Mouse (Mus musculus) kidney, adult 11 months (tissue): Measurements from ENCODE around the gene Akr7a5.

Source experiments
- DNase-seq: peaks from one replicate; pipeline ENCODE4 v3.0.0; 2022

The Akr7a5 gene

DNA sequence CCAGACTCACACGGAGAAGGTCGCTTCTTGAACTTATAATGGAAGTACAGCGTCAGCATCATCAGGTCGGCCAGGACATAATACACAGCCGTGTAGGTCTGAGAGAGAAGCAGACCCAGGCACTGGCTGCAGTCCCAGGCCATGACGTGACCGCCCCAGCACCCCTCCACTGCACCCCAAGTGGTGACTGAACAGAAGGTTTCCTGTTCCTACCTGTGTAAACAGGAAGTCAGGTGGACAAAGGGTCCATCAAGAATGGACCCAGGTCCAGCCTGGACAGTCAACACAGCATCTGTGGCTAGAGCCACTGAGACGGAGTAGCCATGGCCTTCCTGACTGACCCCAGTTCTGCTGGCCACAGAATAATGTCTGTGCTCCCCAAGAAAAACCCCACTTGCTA, 8.8 kb upstream of the Akr7a5 start:
- DNase-seq, result peak; percentile 53

DNA sequence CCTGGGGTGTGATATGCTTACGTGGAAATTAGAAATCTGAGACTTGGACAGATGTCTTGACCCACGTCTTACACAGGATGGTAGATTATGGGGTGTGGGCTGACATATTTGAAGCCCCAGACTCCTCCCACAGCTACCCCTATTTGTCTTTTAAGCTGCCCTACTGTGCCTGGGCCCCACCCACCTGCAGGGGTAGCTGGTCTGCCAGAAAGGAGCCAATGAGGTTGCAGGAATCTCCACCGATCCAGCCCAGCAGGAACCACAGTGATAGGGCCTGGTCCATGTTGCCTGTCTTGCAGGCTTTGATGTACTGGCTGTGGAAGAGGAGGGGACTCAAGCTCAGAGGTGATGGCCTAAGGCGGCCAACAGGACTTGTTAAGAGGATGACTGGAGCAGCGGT, 8.3 kb upstream of the Akr7a5 start:
- no peak for DNase-seq

GRCm38 (mm10) chr4:139305521-139305920, 5.0 kb upstream of the Akr7a5 start:
- DNase-seq, result no peak

GRCm38 (mm10) chr4:139307916-139308315, 2.6 kb upstream of the Akr7a5 start:
- DNase-seq, result peak; percentile 70

GRCm38 (mm10) chr4:139309651-139310050, 893 bp upstream of the Akr7a5 start:
- no peak for DNase-seq

DNA sequence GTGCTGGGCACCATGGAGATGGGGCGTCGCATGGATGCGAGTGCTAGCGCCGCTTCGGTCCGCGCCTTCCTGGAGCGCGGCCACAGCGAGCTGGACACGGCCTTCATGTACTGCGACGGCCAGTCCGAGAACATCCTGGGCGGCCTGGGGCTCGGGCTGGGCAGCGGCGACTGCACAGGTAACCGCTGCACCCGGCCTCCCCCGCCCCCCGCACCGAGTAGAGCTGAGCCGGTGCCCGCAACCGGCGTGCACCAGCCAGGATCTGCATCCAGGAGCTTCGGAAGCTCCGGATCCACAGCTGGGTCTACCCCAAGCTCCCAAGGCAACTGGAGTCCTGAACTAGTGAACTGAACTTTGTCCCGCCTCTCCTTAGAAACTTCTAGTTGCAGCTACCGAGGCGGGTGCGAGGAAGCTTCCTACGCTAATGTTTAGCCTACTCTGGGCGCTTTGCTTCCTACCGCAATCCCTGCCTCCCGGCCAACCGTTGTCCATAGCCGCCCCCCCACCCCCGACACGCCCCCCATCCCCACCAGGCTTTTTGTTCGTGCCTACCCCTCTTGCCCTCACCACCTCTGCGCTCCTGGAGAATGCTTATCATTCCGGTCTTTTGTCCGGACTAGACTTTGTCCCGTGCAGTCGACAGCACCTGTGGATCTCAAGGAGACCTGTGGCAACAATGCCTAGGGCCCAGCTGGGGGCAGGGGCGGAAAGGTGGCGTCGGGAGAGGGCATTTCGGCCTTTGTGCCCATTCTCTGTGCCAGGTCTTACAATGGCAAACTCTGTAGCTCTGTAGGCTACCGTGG, 556 bp downstream of the Akr7a5 start:
- peak; percentile 67 for DNase-seq

DNA sequence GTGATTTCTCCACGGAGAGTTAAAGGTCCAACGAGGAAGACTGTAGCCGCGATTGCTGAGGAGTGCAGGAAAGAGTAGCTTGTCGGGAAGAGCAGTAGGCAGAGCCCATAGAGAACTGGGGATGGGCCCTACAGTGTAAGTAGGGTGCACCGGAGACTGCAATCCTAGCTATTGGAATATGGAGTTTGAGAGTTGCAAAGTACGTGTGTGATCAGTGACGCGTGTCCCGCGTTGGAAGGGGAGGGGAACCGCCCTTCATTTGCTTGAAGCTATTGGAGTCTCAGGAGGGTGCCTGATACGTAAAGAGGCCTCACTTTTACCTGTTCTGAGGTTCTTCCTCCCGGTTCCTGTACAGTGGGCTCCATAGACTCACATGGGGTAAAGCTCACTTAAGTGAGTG, 1.2 kb downstream of the Akr7a5 start:
- no peak for DNase-seq

GRCm38 (mm10) chr4:139312632-139313031, 2.1 kb downstream of the Akr7a5 start:
- no peak for DNase-seq

DNA sequence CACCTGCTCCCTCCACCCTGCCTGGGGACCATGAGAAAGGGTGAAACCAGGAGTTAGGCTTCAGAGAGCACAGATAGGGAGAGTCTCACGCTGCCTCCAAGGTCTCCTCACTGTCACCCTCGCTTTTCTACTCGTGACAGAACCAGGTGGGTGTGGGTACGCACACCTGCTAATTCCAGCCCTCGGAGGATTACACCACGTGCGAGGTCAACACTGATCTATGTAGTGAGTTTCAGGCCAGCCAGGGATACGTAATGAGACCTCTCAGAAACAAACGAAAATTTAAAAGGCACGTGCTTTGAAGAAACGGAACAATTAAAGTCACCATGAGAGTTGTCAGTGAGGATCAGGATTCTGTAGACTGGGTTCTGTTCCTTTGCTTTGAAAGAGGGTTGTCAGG, 7.9 kb downstream of the Akr7a5 start:
- DNase-seq, result no peak

GRCm38 (mm10) chr4:139319740-139320139, 9.2 kb downstream of the Akr7a5 start:
- DNase-seq, result no peak

DNA sequence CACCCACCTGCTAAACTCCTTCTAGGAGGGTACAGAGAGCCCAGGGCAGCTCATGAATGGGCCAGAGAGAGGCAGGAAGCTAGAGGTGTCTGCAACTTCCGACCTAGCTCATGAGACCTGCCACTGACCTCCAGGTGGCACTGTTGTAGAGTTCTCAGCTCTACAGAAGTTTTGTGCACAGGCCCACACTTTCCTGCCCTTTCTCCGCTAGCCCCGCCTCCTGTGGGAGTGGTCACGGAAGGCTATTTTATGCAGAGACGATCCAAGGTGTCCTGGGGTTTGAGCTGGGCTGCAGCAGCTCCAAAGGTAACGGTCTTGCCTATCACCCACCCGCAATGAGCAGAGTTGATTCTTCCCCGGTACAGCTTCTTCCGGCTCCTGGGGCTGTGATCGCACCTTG, 20.1 kb downstream of the Akr7a5 start:
- peak; percentile 83 for DNase-seq

- peak; percentile 35 for DNase-seq
Observed at GRCm38 (mm10) chr4:139334631-139335295, 24.2 kb downstream of the Akr7a5 start.

- DNase-seq, result no peak
Observed at GRCm38 (mm10) chr4:139335507-139335906, 25.0 kb downstream of the Akr7a5 start.

DNA sequence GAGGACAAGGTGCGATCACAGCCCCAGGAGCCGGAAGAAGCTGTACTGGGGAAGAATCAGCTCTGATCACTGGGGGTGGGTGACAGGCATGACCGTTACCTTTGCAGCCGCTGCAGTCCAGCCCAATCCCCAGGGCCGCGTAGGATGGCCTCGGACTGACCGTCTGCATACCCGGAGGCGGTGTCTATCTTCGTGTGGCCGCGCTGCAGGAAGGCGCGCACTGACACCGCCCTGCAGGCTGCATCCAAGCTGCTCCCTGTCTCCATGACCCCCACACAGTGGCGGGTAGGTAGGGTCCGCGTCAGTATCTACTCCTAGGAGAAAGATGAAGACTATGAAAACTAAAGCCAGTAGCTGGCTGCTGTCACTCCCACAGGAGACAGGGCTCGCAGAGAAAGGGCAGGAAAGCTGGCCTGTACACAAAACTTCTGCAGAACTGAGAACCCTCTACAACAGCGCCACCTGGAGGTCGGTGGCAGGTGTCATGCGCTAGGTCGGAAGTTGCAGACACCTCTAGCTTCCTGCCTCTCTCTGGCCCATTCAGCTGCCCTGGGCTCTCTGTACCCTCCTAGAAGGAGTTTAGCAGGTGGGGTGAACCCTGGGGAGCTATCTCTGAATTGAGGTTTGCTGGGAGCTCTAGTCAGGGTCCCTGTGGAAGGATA, 26.4 kb downstream of the Akr7a5 start:
- peak; percentile 74 for DNase-seq

DNA sequence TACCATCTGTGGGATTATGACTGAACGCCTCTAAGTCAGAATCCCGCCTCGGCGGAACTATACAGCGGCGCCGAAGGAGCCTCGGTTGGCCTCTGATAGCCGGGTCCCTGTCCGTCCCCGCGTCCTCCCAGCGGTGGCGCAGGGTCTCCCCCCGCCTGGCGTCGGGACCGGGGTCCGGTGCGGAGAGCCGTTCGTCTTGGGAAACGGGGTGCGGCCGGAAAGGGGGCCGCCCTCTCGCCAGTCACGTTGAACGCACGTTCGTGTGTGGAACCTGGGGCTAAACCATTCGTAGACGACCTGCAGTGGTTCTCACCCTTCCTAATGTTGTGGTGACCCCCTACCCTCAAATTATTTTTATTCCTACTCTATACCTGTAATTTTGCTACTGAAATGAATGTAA, 27.6 kb downstream of the Akr7a5 start:
- no peak for DNase-seq

- DNase-seq, result no peak
Observed at GRCm38 (mm10) chr4:139340835-139341234, 30.3 kb downstream of the Akr7a5 start.

GRCm38 (mm10) chr4:139341556-139342233, 31.2 kb downstream of the Akr7a5 start:
- DNase-seq, result peak; percentile 36

GRCm38 (mm10) chr4:139343718-139344117, 33.2 kb downstream of the Akr7a5 start:
- peak; percentile 71 for DNase-seq

DNA sequence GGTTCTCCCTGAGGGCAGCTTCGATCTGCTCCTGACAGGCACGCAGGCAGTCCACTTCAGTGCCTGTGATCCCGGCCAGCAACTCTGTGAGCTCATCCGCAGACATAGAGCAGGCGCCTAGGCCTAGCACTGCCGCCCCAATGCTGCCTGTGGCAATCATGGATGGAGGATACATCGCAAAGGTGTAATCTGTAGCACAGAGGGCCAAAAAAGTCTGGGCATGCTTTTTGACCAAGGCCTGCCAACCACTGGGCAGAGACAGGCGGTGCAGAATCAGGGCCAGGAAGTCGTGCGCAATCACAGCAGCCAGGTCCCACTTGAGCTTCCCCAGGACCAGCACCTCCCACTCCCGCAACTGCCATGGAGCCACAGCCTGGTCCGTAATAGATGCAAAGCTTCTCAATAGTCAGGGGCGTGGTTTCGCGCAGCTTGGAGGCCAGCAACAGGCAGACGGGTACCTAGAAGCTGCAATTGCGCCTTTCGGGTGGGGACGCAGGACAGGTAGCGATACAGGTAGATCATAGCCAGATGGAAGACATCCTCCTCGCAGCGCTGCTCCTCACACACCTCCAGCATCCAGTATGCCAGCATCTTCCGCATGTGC, 35.0 kb downstream of the Akr7a5 start:
- DNase-seq, result no peak

DNA sequence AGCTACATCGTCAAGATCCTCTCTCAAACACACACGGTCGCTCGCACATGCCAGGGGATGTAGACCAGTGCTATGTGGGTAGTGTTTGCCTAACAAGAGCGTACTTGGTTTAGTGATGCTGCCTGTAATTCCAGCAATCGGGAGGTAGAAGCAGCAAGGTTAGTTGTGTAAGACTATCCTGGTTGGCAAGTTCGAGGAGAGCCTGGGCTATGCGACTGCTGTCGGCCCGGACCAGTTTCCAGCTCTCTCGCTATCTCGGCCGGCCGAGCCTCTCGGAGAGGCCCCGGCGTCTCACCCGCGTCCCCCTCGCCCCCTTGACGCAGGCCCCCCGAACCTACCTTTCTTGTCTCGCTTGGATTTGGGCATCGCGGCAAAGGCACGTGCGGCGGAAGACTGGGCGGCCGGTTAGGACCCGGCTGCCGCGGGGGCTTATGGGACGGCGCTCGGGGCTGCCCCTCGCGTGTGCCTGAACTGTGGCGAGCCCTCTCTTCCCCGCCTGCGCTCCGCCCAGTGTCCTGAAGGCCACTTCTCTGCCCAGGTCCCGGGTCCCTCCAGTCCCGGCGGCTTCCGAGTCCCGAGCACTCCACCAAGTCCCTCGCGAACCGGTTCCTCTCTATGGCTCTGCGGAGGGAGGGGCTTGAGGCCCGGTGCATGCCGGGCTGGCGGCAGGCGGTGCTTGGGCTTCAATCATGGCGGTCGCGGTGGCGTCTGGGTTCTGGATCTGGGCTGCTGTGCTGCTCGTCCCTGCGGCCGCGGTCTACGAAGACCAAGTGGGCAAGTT, 41.6 kb downstream of the Akr7a5 start, which contains the start of the genes Mrto4, Emc1 and Ubr4:
Gene Mrto4 (minus strand): TSS at position 646 of the 781 bp plus-strand sequence.
Gene Emc1 (plus strand): TSS at position 657 of the 781 bp plus-strand sequence.
Gene Ubr4 (plus strand): TSS at position 679 of the 781 bp plus-strand sequence.
- peak; percentile 82 for DNase-seq

DNA sequence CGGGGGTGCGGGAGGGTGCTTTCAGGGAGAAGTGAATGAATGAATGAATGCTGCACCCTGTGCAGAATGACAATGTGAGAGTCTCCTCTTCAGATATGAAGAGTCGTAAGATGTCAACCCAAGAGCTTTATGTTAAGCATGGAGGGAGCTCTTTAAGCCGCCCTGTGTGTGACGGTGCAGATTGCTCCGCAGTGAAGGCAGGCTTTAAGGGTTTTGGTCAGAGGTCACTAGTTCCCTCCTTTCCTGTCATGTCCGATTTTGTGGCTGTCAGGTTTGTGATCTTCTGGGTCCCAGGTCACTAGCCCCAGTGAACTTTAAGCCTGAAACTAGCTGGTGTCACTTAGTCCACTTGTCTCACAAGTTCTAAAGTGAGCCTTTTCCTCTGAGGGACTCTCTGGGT, 42.3 kb downstream of the Akr7a5 start:
- no peak for DNase-seq

DNA sequence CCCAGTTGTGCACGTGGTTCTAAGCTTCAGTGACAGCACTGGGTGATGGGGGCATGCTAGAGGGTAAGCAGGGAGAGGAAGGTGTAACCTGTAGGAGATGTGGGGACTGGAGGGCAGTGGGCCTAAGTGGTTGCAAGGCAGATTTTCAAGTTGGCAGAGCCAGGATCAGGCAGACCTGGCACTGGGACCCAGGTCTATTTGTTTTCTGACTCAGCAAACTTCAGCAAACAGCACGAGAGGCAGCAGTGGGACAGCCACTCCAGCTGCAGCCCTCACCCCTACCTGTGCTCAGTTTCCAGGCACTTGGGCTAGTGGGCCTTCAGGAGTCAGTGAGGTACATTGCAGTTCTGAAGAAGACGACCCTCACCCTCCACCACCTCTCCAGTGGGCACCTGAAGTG, 46.7 kb downstream of the Akr7a5 start:
- no peak for DNase-seq
